Mouse (Mus musculus) heart, postnatal 10 days (tissue): ENCODE measurements around the gene Cyp17a1. TPM values are rescaled to one million over a fixed set of nuclear protein-coding genes. Genes with fewer than 3 reads are reported as not detected.

Experiments used
- DNase-seq, 2 experiments: peaks; one replicate each; pipeline ENCODE4 v3.0.0; 2021
- intact Hi-C: fragments of 180-260 bp; cut with DNase I; formaldehyde crosslinking; loops from one replicate; pipeline ENCODE4 v1.15.1; 2025
- total RNA-seq, 2 experiments: library from RNA; stranded (reverse); gene quantifications; 2 replicates each; pipeline ENCODE4 v1.2.3; 2021

Gene Cyp17a1
- total RNA-seq, 2 experiments from 2014 or later = not detected

GRCm38 (mm10) chr19:46675641-46676040 lies 2.7 kb upstream of the Cyp17a1 start:
- intact Hi-C loops = loop anchor here (10.0 kb wide), 1 partner anchor 319 kb away; no protein-coding TSS in a partner anchor
- no peak for DNase-seq

GRCm38 (mm10) chr19:46670691-46671090 lies 2.3 kb downstream of the Cyp17a1 start:
- intact Hi-C loops = loop anchor here (1.0 to 10.0 kb wide), 3 partner anchors 70 to 324 kb away; no protein-coding TSS in a partner anchor
- DNase-seq = peak; percentile 73 to 82

GRCm38 (mm10) chr19:46669802-46670201 lies 3.2 kb downstream of the Cyp17a1 start:
- intact Hi-C loops = loop anchor here (1.0 to 10.0 kb wide), 3 partner anchors 70 to 325 kb away; no protein-coding TSS in a partner anchor
- DNase-seq = no peak

GRCm38 (mm10) chr19:46668263-46668662 lies 4.7 kb downstream of the Cyp17a1 start:
- intact Hi-C loops = no loop called here
- DNase-seq = no peak

- DNase-seq = no peak
- intact Hi-C loops = no loop called here
These were observed 5.7 kb downstream of the Cyp17a1 start for GRCm38 (mm10) chr19:46667300-46667699.

- intact Hi-C loops = no loop called here
- no peak for DNase-seq
These were observed 7.5 kb downstream of the Cyp17a1 start for GRCm38 (mm10) chr19:46665474-46665873.

- intact Hi-C loops = no loop called here
- DNase-seq = no peak
These were observed 10.2 kb downstream of the Cyp17a1 start for GRCm38 (mm10) chr19:46662784-46663183.

- no peak for DNase-seq
- intact Hi-C loops = no loop called here
These were observed 10.8 kb downstream of the Cyp17a1 start for GRCm38 (mm10) chr19:46662214-46662613.

- no peak for DNase-seq
- intact Hi-C loops = no loop called here
These were observed 11.5 kb downstream of the Cyp17a1 start for GRCm38 (mm10) chr19:46661511-46661910.

- DNase-seq = no peak
- intact Hi-C loops = no loop called here
These were observed 14.1 kb downstream of the Cyp17a1 start for GRCm38 (mm10) chr19:46658851-46659250.

- DNase-seq = no peak
- intact Hi-C loops = no loop called here
These were observed 14.6 kb downstream of the Cyp17a1 start for GRCm38 (mm10) chr19:46658348-46658747.

- intact Hi-C loops = loop anchor here (2.0 kb wide), 1 partner anchor 69 kb away; no protein-coding TSS in a partner anchor
These were observed 15.5 kb downstream of the Cyp17a1 start for GRCm38 (mm10) chr19:46657339-46658020.

GRCm38 (mm10) chr19:46656151-46656840 lies 16.7 kb downstream of the Cyp17a1 start:
- no peak for DNase-seq
- intact Hi-C loops = loop anchor here (2.0 kb wide), 1 partner anchor 67 kb away; no protein-coding TSS in a partner anchor

More at GRCm38 (mm10) chr19:46657339-46658020, 15.5 kb downstream of the Cyp17a1 start:
- no peak for DNase-seq

- no peak for DNase-seq
- intact Hi-C loops = loop anchor here (2.0 kb wide), 1 partner anchor 67 kb away; no protein-coding TSS in a partner anchor
These were observed 17.3 kb downstream of the Cyp17a1 start for GRCm38 (mm10) chr19:46655626-46656025.

- no peak for DNase-seq
- intact Hi-C loops = no loop called here
These were observed 19.2 kb downstream of the Cyp17a1 start for GRCm38 (mm10) chr19:46653616-46654235.

GRCm38 (mm10) chr19:46653188-46653587 lies 19.8 kb downstream of the Cyp17a1 start:
- intact Hi-C loops = no loop called here
- no peak for DNase-seq

GRCm38 (mm10) chr19:46648565-46648964 lies 24.4 kb downstream of the Cyp17a1 start:
- DNase-seq = no peak
- intact Hi-C loops = no loop called here

GRCm38 (mm10) chr19:46647850-46648249 lies 25.1 kb downstream of the Cyp17a1 start:
- intact Hi-C loops = loop anchor here (2.0 kb wide), 1 partner anchor 39 kb away; no protein-coding TSS in a partner anchor
- DNase-seq = no peak

- DNase-seq = peak in 1 of 2 experiments; percentile 61
- intact Hi-C loops = loop anchor here (2.0 kb wide), 1 partner anchor 38 kb away; no protein-coding TSS in a partner anchor
These were observed 25.7 kb downstream of the Cyp17a1 start for GRCm38 (mm10) chr19:46647254-46647653.

- intact Hi-C loops = loop anchor here (2.0 kb wide), 1 partner anchor 37 kb away; no protein-coding TSS in a partner anchor
- peak in 1 of 2 experiments; percentile 27 for DNase-seq
These were observed 26.9 kb downstream of the Cyp17a1 start for GRCm38 (mm10) chr19:46646041-46646481.
